Mouse (Mus musculus): ENCODE measurements at regions not wholly inside any gene's neighbourhood (a gene's known extent, or its start where the extent isn't known, plus 50 kb on each side); places are given as distances from the start of the nearest gene placed in this dataset.

- 52% methylated on average over 7 of the region's 7 CpGs for WGBS
- no peaks in the 10 kb centered on the region for H3K27me3 ChIP-seq (ENCODE audit: insufficient read depth, low read length)
- no peak overlapping the region for H3K4me3 ChIP-seq (replicated peaks; ENCODE audit: low read depth, low read length)
- DNase-seq (ENCODE audit: low spot score) = no peak
- no peak for ATAC-seq (replicated peaks; ENCODE audit: low FRiP score, low read depth)
- no peak overlapping the region for H3K9ac ChIP-seq (ENCODE audit: low read depth, low read length)
- no peak overlapping the region for H3K4me2 ChIP-seq (ENCODE audit: low read length)
- H3K27ac ChIP-seq = no peak overlapping the region
- no peaks in the 10 kb centered on the region for H3K36me3 ChIP-seq (ENCODE audit: insufficient read depth, low read length)
- no peaks in the 10 kb centered on the region; the same call in 1 of the 2 replicates for H3K4me1 ChIP-seq (replicated peaks; ENCODE audit: insufficient read depth, low read length)
- no peak for TF ChIP-seq CTCF (IDR thresholded peaks at IDR 0.05; ENCODE audit: low read depth)
- H3K9me3 ChIP-seq (replicated peaks; ENCODE audit: low read length) = no peaks in the 10 kb centered on the region
Measured at GRCm38 (mm10) chr14:72862806-72863526, 153.2 kb upstream of the Fndc3a start.

- no peak overlapping the region for H3K4me3 ChIP-seq (replicated peaks; ENCODE audit: low read depth, low read length)
- ATAC-seq (replicated peaks; ENCODE audit: low FRiP score, low read depth) (no peak), DNase-seq (ENCODE audit: low spot score) (no peak)
- H3K36me3 ChIP-seq (ENCODE audit: insufficient read depth, low read length) = no peaks in the 10 kb centered on the region
- no peak for TF ChIP-seq CTCF (IDR thresholded peaks at IDR 0.05; ENCODE audit: low read depth)
- H3K27me3 ChIP-seq (ENCODE audit: insufficient read depth, low read length) = no peaks in the 10 kb centered on the region
- H3K4me2 ChIP-seq (ENCODE audit: low read length) = no peak overlapping the region
- 93% methylated on average over 1 of the region's 1 CpGs for whole genome bisulfite sequencing
- no peaks in the 10 kb centered on the region for H3K9me3 ChIP-seq (replicated peaks; ENCODE audit: low read length)
- no peaks in the 10 kb centered on the region for H3K4me1 ChIP-seq (replicated peaks; ENCODE audit: insufficient read depth, low read length)
- H3K27ac ChIP-seq = no peak overlapping the region
- no peak overlapping the region for H3K9ac ChIP-seq (ENCODE audit: low read depth, low read length)
Measured at GRCm38 (mm10) chr14:72854226-72854625, 144.4 kb upstream of the Fndc3a start.

GRCm38 (mm10) chr14:72853104-72853503 is 143.3 kb upstream of the Fndc3a start:
- H3K27ac ChIP-seq = no peak overlapping the region
- WGBS = 89% methylated on average over 3 of the region's 3 CpGs
- H3K4me3 ChIP-seq (replicated peaks; ENCODE audit: low read depth, low read length) = no peak overlapping the region
- no peaks in the 10 kb centered on the region for H3K27me3 ChIP-seq (ENCODE audit: insufficient read depth, low read length)
- H3K4me2 ChIP-seq (ENCODE audit: low read length) = no peak overlapping the region
- ATAC-seq (replicated peaks; ENCODE audit: low FRiP score, low read depth) = no peak
- no peaks in the 10 kb centered on the region for H3K4me1 ChIP-seq (replicated peaks; ENCODE audit: insufficient read depth, low read length)
- H3K36me3 ChIP-seq (ENCODE audit: insufficient read depth, low read length) = no peaks in the 10 kb centered on the region
- DNase-seq (ENCODE audit: low spot score) = no peak
- no peak for TF ChIP-seq CTCF (IDR thresholded peaks at IDR 0.05; ENCODE audit: low read depth)
- H3K9me3 ChIP-seq (replicated peaks; ENCODE audit: low read length) = no peaks in the 10 kb centered on the region
- no peak overlapping the region for H3K9ac ChIP-seq (ENCODE audit: low read depth, low read length)

GRCm38 (mm10) chr14:72850884-72851283 is 141.1 kb upstream of the Fndc3a start:
- 83% methylated on average over 3 of the region's 3 CpGs for WGBS
- no peaks in the 10 kb centered on the region for H3K4me1 ChIP-seq (replicated peaks; ENCODE audit: insufficient read depth, low read length)
- no peak overlapping the region for H3K27ac ChIP-seq
- no peaks in the 10 kb centered on the region for H3K9me3 ChIP-seq (replicated peaks; ENCODE audit: low read length)
- H3K4me3 ChIP-seq (replicated peaks; ENCODE audit: low read depth, low read length) = no peak overlapping the region
- H3K9ac ChIP-seq (ENCODE audit: low read depth, low read length) = no peak overlapping the region
- no peaks in the 10 kb centered on the region for H3K36me3 ChIP-seq (ENCODE audit: insufficient read depth, low read length)
- no peak for ATAC-seq (replicated peaks; ENCODE audit: low FRiP score, low read depth)
- TF ChIP-seq CTCF (IDR thresholded peaks at IDR 0.05; ENCODE audit: low read depth) = no peak
- no peaks in the 10 kb centered on the region for H3K27me3 ChIP-seq (ENCODE audit: insufficient read depth, low read length)
- no peak overlapping the region for H3K4me2 ChIP-seq (ENCODE audit: low read length)
- DNase-seq (ENCODE audit: low spot score) = no peak

- ATAC-seq (replicated peaks; ENCODE audit: low FRiP score, low read depth) = no peak
- H3K27me3 ChIP-seq (ENCODE audit: insufficient read depth, low read length) = no peaks in the 10 kb centered on the region
- H3K9me3 ChIP-seq (replicated peaks; ENCODE audit: low read length) = no peaks in the 10 kb centered on the region
- H3K4me2 ChIP-seq (ENCODE audit: low read length) = no peak overlapping the region
- no peak for DNase-seq (ENCODE audit: low spot score)
- WGBS = 88% methylated on average over 4 of the region's 4 CpGs
- H3K4me1 ChIP-seq (replicated peaks; ENCODE audit: insufficient read depth, low read length) = no peaks in the 10 kb centered on the region
- H3K27ac ChIP-seq = no peak overlapping the region
- H3K9ac ChIP-seq (ENCODE audit: low read depth, low read length) = no peak overlapping the region
- no peak overlapping the region for H3K4me3 ChIP-seq (replicated peaks; ENCODE audit: low read depth, low read length)
- H3K36me3 ChIP-seq (ENCODE audit: insufficient read depth, low read length) = no peaks in the 10 kb centered on the region
- TF ChIP-seq CTCF (IDR thresholded peaks at IDR 0.05; ENCODE audit: low read depth) = no peak
Measured at GRCm38 (mm10) chr14:72848271-72848955, 138.6 kb upstream of the Fndc3a start.

GRCm38 (mm10) chr14:72847466-72847865 is 137.7 kb upstream of the Fndc3a start:
- Histone ChIP-seq H3K27ac (no peak overlapping the region), H3K9me3 (replicated peaks; ENCODE audit: low read length) (no peaks in the 10 kb centered on the region), H3K4me1 (replicated peaks; ENCODE audit: insufficient read depth, low read length) (no peaks in the 10 kb centered on the region), H3K4me2 (ENCODE audit: low read length) (no peak overlapping the region), H3K36me3 (ENCODE audit: insufficient read depth, low read length) (no peaks in the 10 kb centered on the region), H3K4me3 (replicated peaks; ENCODE audit: low read depth, low read length) (no peak overlapping the region), H3K9ac (ENCODE audit: low read depth, low read length) (no peak overlapping the region), H3K27me3 (ENCODE audit: insufficient read depth, low read length) (no peaks in the 10 kb centered on the region)
- no peak for DNase-seq (ENCODE audit: low spot score)
- WGBS = 68% methylated on average over 7 of the region's 7 CpGs
- no peak for TF ChIP-seq CTCF (IDR thresholded peaks at IDR 0.05; ENCODE audit: low read depth)
- no peak for ATAC-seq (replicated peaks; ENCODE audit: low FRiP score, low read depth)
